Mouse (Mus musculus): Measurements from ENCODE around the gene Camk2d.

DNA sequence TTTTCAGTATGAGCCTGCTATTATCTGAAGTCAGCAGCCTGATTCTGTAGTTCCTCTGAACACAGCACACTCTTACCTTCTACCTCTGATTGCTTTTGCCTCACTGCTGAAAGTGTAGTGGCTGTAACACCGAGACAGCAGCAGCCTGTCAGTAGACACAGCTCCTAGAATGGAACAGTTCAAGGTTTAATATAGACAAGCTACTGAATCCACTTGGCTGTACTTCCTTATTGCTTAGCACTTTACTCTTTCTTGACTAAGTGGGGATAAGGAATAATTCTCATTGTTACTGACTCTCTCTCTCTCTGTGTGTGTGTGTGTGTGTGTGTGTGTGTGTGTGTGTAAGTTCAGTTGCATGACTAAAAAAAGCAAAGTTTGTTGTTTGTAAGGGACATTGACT, 42.2 kb downstream of the Camk2d start:
- TF ChIP-seq CTCF (IDR thresholded peaks at IDR 0.05; ENCODE audit: extremely low read depth, insufficient read depth, low read length) (no peak), POLR2A (IDR thresholded peaks at IDR 0.05; ENCODE audit: extremely low read depth, insufficient read depth, low read length) (no peak)

Measured in cortical plate, adult 2 months (tissue).